9 mouse cellular contexts compared by ENCODE assay signal in the genomic region with DNA sequence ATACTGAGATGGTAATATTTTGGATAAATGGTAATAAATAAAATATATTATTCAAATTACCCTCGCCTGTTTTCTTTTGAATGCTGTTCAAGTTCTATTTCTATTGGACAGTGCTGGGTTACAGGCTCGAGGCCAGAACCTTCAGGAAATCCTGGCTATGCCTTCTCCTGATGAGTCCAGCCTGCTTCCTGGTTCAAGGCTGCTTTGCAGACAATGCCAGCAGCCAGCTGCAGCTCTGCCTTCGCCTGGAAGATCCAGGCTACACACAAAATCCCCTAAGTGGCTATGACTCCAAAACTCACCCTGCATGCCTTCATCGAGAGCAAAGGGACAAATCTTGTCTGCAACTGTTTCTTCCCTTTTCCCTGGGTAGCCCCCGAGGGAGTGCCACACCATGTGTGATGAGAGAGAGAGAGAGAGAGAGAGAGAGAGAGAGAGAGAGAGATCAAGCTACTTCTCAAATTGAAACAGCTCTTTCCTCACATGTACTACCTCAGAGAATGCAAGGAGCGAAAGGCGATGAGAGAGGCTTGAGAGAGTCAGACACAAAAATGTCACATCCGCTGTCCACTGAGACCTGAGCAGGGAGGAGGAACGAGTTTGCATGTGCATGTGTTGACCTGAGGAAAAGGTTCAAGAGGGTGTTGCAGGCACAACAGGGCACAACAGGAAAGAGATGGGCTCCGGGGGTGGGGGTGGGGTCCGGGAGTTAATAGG.
DNase-seq lines count a peak whose midpoint lies in the region; ATAC-seq and TF ChIP-seq lines count a peak whose summit lies in the region.
"Had no signal": no experiment of that assay in that cellular context is flagged by ENCODE, and none has a peak within 500 bp of the region (broad histone marks: within the 10 kb centered on the region; RNA-seq: fewer than 3 reads in every experiment).

No protein-coding gene starts in this region.

- no peak for TF ChIP-seq CTCF in hindbrain, postnatal 0 days (IDR thresholded peaks at IDR 0.05; ENCODE audit: low read depth)
- TF ChIP-seq CTCF in liver, postnatal 0 days (IDR thresholded peaks at IDR 0.05; ENCODE audit: low read depth): no peak

- no peaks in the 10 kb centered on the region for H3K9me3 ChIP-seq in hindbrain, postnatal 0 days (ENCODE audit: low read length)
- no peaks in the 10 kb centered on the region for H3K9me3 ChIP-seq in hindbrain, embryonic 13.5 days
- H3K9me3 ChIP-seq in heart, embryonic 12.5 days (replicated peaks): no peaks in the 10 kb centered on the region
- no peaks in the 10 kb centered on the region for H3K9me3 ChIP-seq in midbrain, embryonic 16.5 days (replicated peaks; ENCODE audit: control insufficient read depth, low read length, poor library complexity, severe bottlenecking)
- no peaks in the 10 kb centered on the region for H3K9me3 ChIP-seq in liver, postnatal 0 days (ENCODE audit: low read length)
- H3K9me3 ChIP-seq: embryonic facial prominence, embryonic 12.5 days had no signal

- no peaks in the 10 kb centered on the region for H3K4me1 ChIP-seq in hindbrain, postnatal 0 days (ENCODE audit: insufficient read depth, low read length)
- H3K4me1 ChIP-seq in hindbrain, embryonic 13.5 days (replicated peaks): peaks cover 9% of the 10 kb centered on the region; the same call in 1 of the 2 replicates
- peaks cover 34% of the 10 kb centered on the region for H3K4me1 ChIP-seq in heart, embryonic 12.5 days (replicated peaks)
- H3K4me1 ChIP-seq in midbrain, embryonic 16.5 days (ENCODE audit: control insufficient read depth, insufficient read depth, low read length): no peaks in the 10 kb centered on the region
- H3K4me1 ChIP-seq in liver, postnatal 0 days (ENCODE audit: insufficient read depth): no peaks in the 10 kb centered on the region
- H3K4me1 ChIP-seq: embryonic facial prominence, embryonic 12.5 days had no signal

- H3K9ac ChIP-seq in hindbrain, postnatal 0 days (replicated peaks; ENCODE audit: low read length): no peak overlapping the region
- H3K9ac ChIP-seq in hindbrain, embryonic 13.5 days: no peak overlapping the region
- no peak overlapping the region for H3K9ac ChIP-seq in heart, embryonic 12.5 days
- H3K9ac ChIP-seq in midbrain, embryonic 16.5 days (ENCODE audit: low read depth, low read length): no peak overlapping the region
- no peak overlapping the region for H3K9ac ChIP-seq in liver, postnatal 0 days (replicated peaks)
- H3K9ac ChIP-seq: embryonic facial prominence, embryonic 12.5 days had no signal

- peak; percentile 20 for DNase-seq in hindbrain, postnatal 0 days (ENCODE audit: low spot score)
- peak; percentile 45 for DNase-seq in adrenal gland, postnatal 10 days
- DNase-seq in kidney, postnatal 4 days: peak; percentile 34 to 56
- DNase-seq in layer of hippocampus, postnatal 10 days (ENCODE audit: low spot score in 2 of 2): no peak
- DNase-seq in liver, postnatal 0 days: no peak

- H3K27ac ChIP-seq in hindbrain, postnatal 0 days: no peak overlapping the region
- no peak overlapping the region for H3K27ac ChIP-seq in hindbrain, embryonic 13.5 days
- H3K27ac ChIP-seq in heart, embryonic 12.5 days (ENCODE audit: poor library complexity, severe bottlenecking): peak overlapping the region; percentile 83; the same call in 1 of the 2 replicates
- no peak overlapping the region for H3K27ac ChIP-seq in midbrain, embryonic 16.5 days (ENCODE audit: low read length)
- H3K27ac ChIP-seq in liver, postnatal 0 days (ENCODE audit: low read depth): no peak overlapping the region
- H3K27ac ChIP-seq: embryonic facial prominence, embryonic 12.5 days had no signal

- H3K36me3 ChIP-seq in hindbrain, postnatal 0 days (ENCODE audit: insufficient read depth, low read length): no peaks in the 10 kb centered on the region
- H3K36me3 ChIP-seq in hindbrain, embryonic 13.5 days: no peaks in the 10 kb centered on the region
- no peaks in the 10 kb centered on the region for H3K36me3 ChIP-seq in heart, embryonic 12.5 days
- no peaks in the 10 kb centered on the region for H3K36me3 ChIP-seq in midbrain, embryonic 16.5 days (ENCODE audit: control insufficient read depth, insufficient read depth, low read length)
- H3K36me3 ChIP-seq in liver, postnatal 0 days (replicated peaks; ENCODE audit: insufficient read depth, low read length): no peaks in the 10 kb centered on the region
- H3K36me3 ChIP-seq: embryonic facial prominence, embryonic 12.5 days had no signal

- no peak for TF ChIP-seq EP300 in liver, postnatal 0 days (IDR thresholded peaks at IDR 0.05; ENCODE audit: low read depth)

- H3K4me2 ChIP-seq in hindbrain, postnatal 0 days (ENCODE audit: low read depth, low read length): no peak overlapping the region
- no peak overlapping the region for H3K4me2 ChIP-seq in hindbrain, embryonic 13.5 days
- H3K4me2 ChIP-seq in heart, embryonic 12.5 days: no peak overlapping the region
- H3K4me2 ChIP-seq in midbrain, embryonic 16.5 days (ENCODE audit: low read length): no peak overlapping the region
- no peak overlapping the region for H3K4me2 ChIP-seq in liver, postnatal 0 days (ENCODE audit: low read depth, low read length)
- H3K4me2 ChIP-seq: embryonic facial prominence, embryonic 12.5 days had no signal

- H3K4me3 ChIP-seq in hindbrain, postnatal 0 days (ENCODE audit: low read length): no peak overlapping the region
- no peak overlapping the region for H3K4me3 ChIP-seq in hindbrain, embryonic 13.5 days
- H3K4me3 ChIP-seq in heart, embryonic 12.5 days: no peak overlapping the region
- no peak overlapping the region for H3K4me3 ChIP-seq in midbrain, embryonic 16.5 days (ENCODE audit: low read depth, low read length)
- H3K4me3 ChIP-seq in liver, postnatal 0 days (ENCODE audit: low read depth, low read length): no peak overlapping the region
- H3K4me3 ChIP-seq: embryonic facial prominence, embryonic 12.5 days had no signal

- 50% methylated on average over 11 of the region's 11 CpGs for WGBS in hindbrain, postnatal 0 days
- WGBS in hindbrain, embryonic 13.5 days: 58% methylated on average over 11 of the region's 11 CpGs
- WGBS in heart, embryonic 12.5 days: 33% methylated on average over 11 of the region's 11 CpGs
- 63% methylated on average over 10 of the region's 11 CpGs for WGBS in midbrain, embryonic 16.5 days
- 48% methylated on average over 11 of the region's 11 CpGs for WGBS in liver, postnatal 0 days (ENCODE audit: insufficient replicate concordance)

- no peak for ATAC-seq in hindbrain, postnatal 0 days
- ATAC-seq in hindbrain, embryonic 13.5 days (ENCODE audit: low FRiP score): no peak
- ATAC-seq in heart, embryonic 12.5 days (ENCODE audit: insufficient number of reproducible peaks, low FRiP score): no peak
- no peak for ATAC-seq in midbrain, embryonic 16.5 days
- no peak for ATAC-seq in liver, postnatal 0 days

- no peaks in the 10 kb centered on the region for H3K27me3 ChIP-seq in hindbrain, postnatal 0 days (ENCODE audit: insufficient read depth, low read length)
- peaks cover 27% of the 10 kb centered on the region; the same call in 1 of the 2 replicates for H3K27me3 ChIP-seq in hindbrain, embryonic 13.5 days
- H3K27me3 ChIP-seq in heart, embryonic 12.5 days (replicated peaks): peaks cover 11% of the 10 kb centered on the region; the same call in 1 of the 2 replicates
- H3K27me3 ChIP-seq in midbrain, embryonic 16.5 days (ENCODE audit: control insufficient read depth, insufficient read depth, low read depth, low read length): no peaks in the 10 kb centered on the region
- H3K27me3 ChIP-seq in liver, postnatal 0 days (ENCODE audit: insufficient read depth, low read length): peaks cover 4% of the 10 kb centered on the region; the same call in 1 of the 2 replicates
- H3K27me3 ChIP-seq: embryonic facial prominence, embryonic 12.5 days had no signal

Comparison
In these comparisons a context has a peak if more than half of its experiments do, and no peak if none do; other contexts are left out.
1. DNase-seq: peak in hindbrain, postnatal 0 days (single experiment), adrenal gland, postnatal 10 days (single experiment) and kidney, postnatal 4 days (2 of 2); none in layer of hippocampus, postnatal 10 days (0 of 2) and liver, postnatal 0 days (single experiment).